Mouse (Mus musculus): ENCODE data around the gene Zfp37. TPM values are rescaled to one million over a fixed set of nuclear protein-coding genes. Genes with fewer than 3 reads are reported as not detected.
"Not testable (repeated sequence)": the region's sequence is repeated elsewhere in the genome, so short reads cannot be mapped to it uniquely, and the experiment has no call there.

Zfp37 gene
- 1.00 TPM in 1 of 2 replicates, not detected in the other for polyA plus RNA-seq (2011; ENCODE audit: insufficient read depth, insufficient read length, low replicate concordance, missing spikeins)

- TF ChIP-seq CTCF (IDR thresholded peaks at IDR 0.05; ENCODE audit: control insufficient read depth, insufficient read depth, low read length) (peak; percentile 39; the same call in 1 of the 2 replicates), POLR2A (IDR thresholded peaks at IDR 0.05; ENCODE audit: borderline replicate concordance, control insufficient read depth, low read depth, low read length) (no peak)
- 66% methylated on average over 13 of the region's 13 CpGs for WGBS
- Histone ChIP-seq H3K4me1 (ENCODE audit: control insufficient read depth, insufficient read depth, low read length) (no peaks in the 10 kb centered on the region), H3K4me3 (replicated peaks; ENCODE audit: control insufficient read depth, low read depth, low read length) (no peak within 1 kb of the TSS), H3K27ac (ENCODE audit: control insufficient read depth, insufficient read depth, low read depth, low read length, poor library complexity) (no peak within 1 kb of the TSS)
Measured at GRCm38 (mm10) chr4:62230769-62231168, at the start of gene Zfp37. TSS of gene Zfp37 (minus strand) at chr4:62231047.

- TF ChIP-seq POLR2A (IDR thresholded peaks at IDR 0.05; ENCODE audit: borderline replicate concordance, control insufficient read depth, low read depth, low read length): no peak
- TF ChIP-seq CTCF (IDR thresholded peaks at IDR 0.05; ENCODE audit: control insufficient read depth, insufficient read depth, low read length): no peak
- Histone ChIP-seq H3K4me1 (ENCODE audit: control insufficient read depth, insufficient read depth, low read length) (peaks cover 3% of the 10 kb centered on the region; the same call in 1 of the 2 replicates), H3K27ac (ENCODE audit: control insufficient read depth, insufficient read depth, low read depth, low read length, poor library complexity) (no peak overlapping the region), H3K4me3 (replicated peaks; ENCODE audit: control insufficient read depth, low read depth, low read length) (no peak overlapping the region)
- 78% methylated on average over 4 of the region's 4 CpGs for WGBS
Measured at GRCm38 (mm10) chr4:62278081-62278480, 47.2 kb upstream of the Zfp37 start.

GRCm38 (mm10) chr4:62277222-62277621, 46.4 kb upstream of the Zfp37 start:
- WGBS: 64% methylated on average over 3 of the region's 3 CpGs
- Histone ChIP-seq H3K4me1 (ENCODE audit: control insufficient read depth, insufficient read depth, low read length) (peaks cover 3% of the 10 kb centered on the region; the same call in 1 of the 2 replicates), H3K27ac (ENCODE audit: control insufficient read depth, insufficient read depth, low read depth, low read length, poor library complexity) (no peak overlapping the region), H3K4me3 (replicated peaks; ENCODE audit: control insufficient read depth, low read depth, low read length) (no peak overlapping the region)
- TF ChIP-seq POLR2A (IDR thresholded peaks at IDR 0.05; ENCODE audit: borderline replicate concordance, control insufficient read depth, low read depth, low read length) (no peak), CTCF (IDR thresholded peaks at IDR 0.05; ENCODE audit: control insufficient read depth, insufficient read depth, low read length) (no peak)

- 89% methylated on average over 10 of the region's 10 CpGs for WGBS
- no peak overlapping the region for H3K4me3 ChIP-seq (replicated peaks; ENCODE audit: control insufficient read depth, low read depth, low read length)
- H3K4me1 ChIP-seq (ENCODE audit: control insufficient read depth, insufficient read depth, low read length): peaks cover 1% of the 10 kb centered on the region; the same call in 1 of the 2 replicates
- no peak overlapping the region for H3K27ac ChIP-seq (ENCODE audit: control insufficient read depth, insufficient read depth, low read depth, low read length, poor library complexity)
- TF ChIP-seq POLR2A (IDR thresholded peaks at IDR 0.05; ENCODE audit: borderline replicate concordance, control insufficient read depth, low read depth, low read length) (no peak), CTCF (IDR thresholded peaks at IDR 0.05; ENCODE audit: control insufficient read depth, insufficient read depth, low read length) (no peak)
Measured at GRCm38 (mm10) chr4:62276642-62277041, 45.8 kb upstream of the Zfp37 start.

GRCm38 (mm10) chr4:62274841-62275536, 44.1 kb upstream of the Zfp37 start:
- 58% methylated on average over 12 of the region's 12 CpGs for WGBS
- no peak overlapping the region for H3K27ac ChIP-seq (ENCODE audit: control insufficient read depth, insufficient read depth, low read depth, low read length, poor library complexity)

GRCm38 (mm10) chr4:62273916-62274315, 43.1 kb upstream of the Zfp37 start:
- TF ChIP-seq CTCF (IDR thresholded peaks at IDR 0.05; ENCODE audit: control insufficient read depth, insufficient read depth, low read length): no peak
- TF ChIP-seq POLR2A (IDR thresholded peaks at IDR 0.05; ENCODE audit: borderline replicate concordance, control insufficient read depth, low read depth, low read length): no peak
- WGBS: 86% methylated on average over 10 of the region's 10 CpGs
- no peak overlapping the region for H3K27ac ChIP-seq (ENCODE audit: control insufficient read depth, insufficient read depth, low read depth, low read length, poor library complexity)
- H3K4me3 ChIP-seq (replicated peaks; ENCODE audit: control insufficient read depth, low read depth, low read length): no peak overlapping the region
- H3K4me1 ChIP-seq (ENCODE audit: control insufficient read depth, insufficient read depth, low read length): no peaks in the 10 kb centered on the region; the same call in 1 of the 2 replicates

More at GRCm38 (mm10) chr4:62274841-62275536, 44.1 kb upstream of the Zfp37 start:
- Histone ChIP-seq H3K4me3 (replicated peaks; ENCODE audit: control insufficient read depth, low read depth, low read length) (no peak overlapping the region), H3K4me1 (ENCODE audit: control insufficient read depth, insufficient read depth, low read length) (no peaks in the 10 kb centered on the region; the same call in 1 of the 2 replicates)
- TF ChIP-seq CTCF (IDR thresholded peaks at IDR 0.05; ENCODE audit: control insufficient read depth, insufficient read depth, low read length) (no peak), POLR2A (IDR thresholded peaks at IDR 0.05; ENCODE audit: borderline replicate concordance, control insufficient read depth, low read depth, low read length) (no peak)

GRCm38 (mm10) chr4:62272696-62273095, 41.8 kb upstream of the Zfp37 start:
- H3K4me3 ChIP-seq (replicated peaks; ENCODE audit: control insufficient read depth, low read depth, low read length): no peak overlapping the region
- TF ChIP-seq CTCF (IDR thresholded peaks at IDR 0.05; ENCODE audit: control insufficient read depth, insufficient read depth, low read length) (no peak), POLR2A (IDR thresholded peaks at IDR 0.05; ENCODE audit: borderline replicate concordance, control insufficient read depth, low read depth, low read length) (no peak)
- H3K27ac ChIP-seq (ENCODE audit: control insufficient read depth, insufficient read depth, low read depth, low read length, poor library complexity): no peak overlapping the region
- WGBS: 82% methylated on average over 10 of the region's 10 CpGs
- no peaks in the 10 kb centered on the region for H3K4me1 ChIP-seq (ENCODE audit: control insufficient read depth, insufficient read depth, low read length)

GRCm38 (mm10) chr4:62267101-62267500, 36.3 kb upstream of the Zfp37 start:
- Histone ChIP-seq H3K4me1 (ENCODE audit: control insufficient read depth, insufficient read depth, low read length) (no peaks in the 10 kb centered on the region; the same call in none of the 2 replicates), H3K27ac (ENCODE audit: control insufficient read depth, insufficient read depth, low read depth, low read length, poor library complexity) (no peak overlapping the region), H3K4me3 (replicated peaks; ENCODE audit: control insufficient read depth, low read depth, low read length) (no peak overlapping the region)
- 66% methylated on average over 10 of the region's 10 CpGs for WGBS
- TF ChIP-seq POLR2A (IDR thresholded peaks at IDR 0.05; ENCODE audit: borderline replicate concordance, control insufficient read depth, low read depth, low read length): no peak
- TF ChIP-seq CTCF (IDR thresholded peaks at IDR 0.05; ENCODE audit: control insufficient read depth, insufficient read depth, low read length): no peak

- H3K27ac ChIP-seq (ENCODE audit: control insufficient read depth, insufficient read depth, low read depth, low read length, poor library complexity); H3K4me3 ChIP-seq (replicated peaks; ENCODE audit: control insufficient read depth, low read depth, low read length); H3K4me1 ChIP-seq (ENCODE audit: control insufficient read depth, insufficient read depth, low read length): not testable (repeated sequence)
- WGBS: 27% methylated on average over 7 of the region's 7 CpGs
Measured at GRCm38 (mm10) chr4:62266016-62266415, 35.2 kb upstream of the Zfp37 start.
